Mouse (Mus musculus): ENCODE results near the gene B430306N03Rik. TPM values are rescaled to one million over a fixed set of nuclear protein-coding genes. Genes with fewer than 3 reads are reported as not detected.
"Not testable (repeated sequence)": the region's sequence is repeated elsewhere in the genome, so short reads cannot be mapped to it uniquely, and the experiment has no call there.

The B430306N03Rik gene
- polyA plus RNA-seq, 1 experiment from 2014 or later: 0.24 TPM

DNA sequence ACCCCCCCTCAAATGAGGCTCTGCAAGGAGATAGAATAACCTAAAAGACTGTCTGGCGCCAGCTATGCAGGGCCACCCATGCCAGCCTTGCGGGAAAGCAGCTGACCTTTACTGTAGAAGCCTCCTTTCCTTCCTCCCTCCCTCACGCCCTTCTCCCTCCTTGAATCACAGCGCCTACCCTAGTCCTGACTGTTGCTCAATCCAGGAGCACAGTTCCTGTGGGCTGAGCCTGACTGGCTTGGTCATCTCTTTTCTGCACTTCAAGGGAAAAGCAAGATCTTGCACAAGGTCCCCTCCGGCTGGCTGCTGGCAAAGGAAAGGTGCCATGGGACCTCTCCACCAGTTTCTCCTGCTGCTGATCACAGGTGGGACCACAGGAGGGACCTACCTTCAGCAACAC is 30.3 kb downstream of the B430306N03Rik start, which contains the start of gene Trem2:
TSS of gene Trem2 (plus strand) at position 171 of the 400 bp plus-strand sequence.
- no peak within 1 kb of the TSS for H3K4me3 ChIP-seq
- H3K27ac ChIP-seq (replicated peaks): no peak within 1 kb of the TSS
- no peaks in the 10 kb centered on the region for H3K4me1 ChIP-seq (replicated peaks)
- H3K9me3 ChIP-seq: no peaks in the 10 kb centered on the region
- H3K9ac ChIP-seq: no peak within 1 kb of the TSS
- no peak for ATAC-seq (ENCODE audit: low read depth)
- H3K4me2 ChIP-seq: no peak within 1 kb of the TSS
- H3K36me3 ChIP-seq: no peaks in the 10 kb centered on the region
- H3K27me3 ChIP-seq: no peaks in the 10 kb centered on the region
- WGBS: 85% methylated on average over 5 of the region's 5 CpGs

DNA sequence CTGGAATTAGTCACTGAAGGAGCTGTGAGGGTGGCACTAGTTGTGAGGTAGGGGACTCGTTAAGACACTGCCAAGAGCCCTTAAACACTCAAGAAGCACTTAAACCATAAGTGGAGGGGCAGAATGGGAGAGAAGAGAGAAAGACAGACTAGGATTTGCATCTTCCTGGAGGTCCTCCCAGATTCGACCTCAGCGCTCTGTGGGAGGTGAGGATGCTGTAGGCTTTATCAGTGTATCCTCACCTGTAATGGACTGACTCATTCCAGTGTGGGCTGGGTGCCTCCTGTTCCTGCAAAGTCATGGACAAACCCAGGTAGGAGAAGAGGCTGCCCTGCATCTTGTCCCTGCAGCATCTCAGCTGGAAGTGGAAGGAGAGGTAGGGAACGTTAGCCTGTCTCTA is 30.9 kb downstream of the B430306N03Rik start:
- no peak overlapping the region for H3K27ac ChIP-seq (replicated peaks)
- no peaks in the 10 kb centered on the region for H3K4me1 ChIP-seq (replicated peaks)
- WGBS: 75% methylated on average over 4 of the region's 4 CpGs
- no peaks in the 10 kb centered on the region for H3K27me3 ChIP-seq
- no peak for ATAC-seq (ENCODE audit: low read depth)
- H3K4me3 ChIP-seq: no peak overlapping the region
- H3K36me3 ChIP-seq: no peaks in the 10 kb centered on the region
- H3K4me2 ChIP-seq: no peak overlapping the region
- no peaks in the 10 kb centered on the region for H3K9me3 ChIP-seq
- no peak overlapping the region for H3K9ac ChIP-seq

DNA sequence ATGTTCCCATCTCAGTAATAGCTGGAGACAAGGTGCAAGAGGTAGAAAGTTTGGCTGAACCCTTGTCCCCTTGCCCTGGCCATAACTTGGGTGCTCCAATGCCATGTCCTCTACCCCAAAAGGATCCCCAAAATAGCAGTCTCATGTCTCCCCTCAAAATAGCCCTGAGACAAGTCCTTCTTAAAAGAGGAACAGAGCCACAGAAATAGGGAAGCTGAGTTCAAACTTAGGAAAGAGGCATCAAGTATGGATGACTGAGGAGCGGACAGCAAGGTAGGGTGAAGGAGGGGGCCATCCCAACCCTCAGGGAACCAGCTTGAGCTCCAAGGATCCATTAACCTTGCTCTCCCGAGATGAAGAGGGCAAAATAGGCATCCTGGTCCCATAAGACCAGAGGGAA is 31.3 kb downstream of the B430306N03Rik start:
- Histone ChIP-seq H3K9me3 (no peaks in the 10 kb centered on the region), H3K27ac (replicated peaks) (no peak overlapping the region), H3K4me3 (no peak overlapping the region), H3K4me2 (no peak overlapping the region), H3K9ac (no peak overlapping the region), H3K27me3 (no peaks in the 10 kb centered on the region), H3K36me3 (no peaks in the 10 kb centered on the region), H3K4me1 (replicated peaks) (no peaks in the 10 kb centered on the region)
- 72% methylated on average over 2 of the region's 2 CpGs for WGBS
- ATAC-seq (ENCODE audit: low read depth): no peak

DNA sequence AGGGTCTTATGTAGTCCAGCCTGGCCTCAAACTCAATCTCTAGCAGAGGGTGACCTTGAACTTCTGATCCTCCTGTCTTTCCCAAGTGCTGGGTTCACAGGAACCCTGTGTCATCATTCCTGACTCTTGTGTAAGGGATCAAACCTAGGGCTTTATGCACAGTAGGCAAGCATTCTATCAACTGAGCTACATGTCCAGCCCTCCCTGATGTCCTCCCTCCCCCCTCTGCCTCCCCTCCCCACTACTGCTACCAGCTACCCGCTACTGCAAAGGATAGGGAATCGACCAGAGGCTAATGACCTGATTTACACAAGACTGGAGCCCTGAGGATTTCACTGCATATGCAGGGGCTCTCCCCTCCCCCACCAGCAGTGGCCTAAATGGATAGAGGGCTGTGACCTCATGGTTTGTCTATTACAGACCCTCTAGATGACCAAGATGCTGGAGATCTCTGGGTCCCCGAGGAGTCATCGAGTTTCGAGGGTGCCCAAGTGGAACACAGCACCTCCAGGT is 34.8 kb downstream of the B430306N03Rik start:
- no peak for ATAC-seq (ENCODE audit: low read depth)
- Histone ChIP-seq H3K9ac (no peak overlapping the region), H3K4me3 (no peak overlapping the region), H3K27me3 (no peaks in the 10 kb centered on the region), H3K27ac (replicated peaks) (no peak overlapping the region), H3K36me3 (no peaks in the 10 kb centered on the region), H3K4me1 (replicated peaks) (no peaks in the 10 kb centered on the region), H3K4me2 (no peak overlapping the region), H3K9me3 (no peaks in the 10 kb centered on the region)
- 66% methylated on average over 5 of the region's 5 CpGs for WGBS

DNA sequence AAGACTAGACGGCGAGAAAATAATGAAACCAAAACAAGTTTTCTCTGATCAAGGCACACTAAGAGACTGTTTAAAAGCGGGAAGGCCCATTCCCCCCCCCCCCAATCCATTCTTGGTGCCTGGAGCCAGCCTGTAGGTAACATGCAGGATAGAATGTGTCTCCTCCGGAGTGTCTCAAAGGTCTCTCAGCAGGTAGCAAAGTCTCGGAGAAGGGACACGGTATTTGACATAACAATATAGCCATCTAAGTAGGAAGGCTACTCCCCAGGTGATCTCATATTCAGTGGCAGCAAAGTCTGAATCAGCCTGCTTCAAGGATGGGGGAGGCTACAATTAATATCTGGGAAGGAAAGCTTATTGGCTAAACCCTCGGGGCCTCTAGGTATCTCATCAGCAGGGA is 37.0 kb downstream of the B430306N03Rik start:
- not testable (repeated sequence) for H3K4me3 ChIP-seq; H3K9ac ChIP-seq; H3K36me3 ChIP-seq; H3K4me1 ChIP-seq (replicated peaks); H3K27me3 ChIP-seq; H3K4me2 ChIP-seq; H3K27ac ChIP-seq (replicated peaks); ATAC-seq (ENCODE audit: low read depth); H3K9me3 ChIP-seq
- WGBS: 68% methylated on average over 7 of the region's 7 CpGs

DNA sequence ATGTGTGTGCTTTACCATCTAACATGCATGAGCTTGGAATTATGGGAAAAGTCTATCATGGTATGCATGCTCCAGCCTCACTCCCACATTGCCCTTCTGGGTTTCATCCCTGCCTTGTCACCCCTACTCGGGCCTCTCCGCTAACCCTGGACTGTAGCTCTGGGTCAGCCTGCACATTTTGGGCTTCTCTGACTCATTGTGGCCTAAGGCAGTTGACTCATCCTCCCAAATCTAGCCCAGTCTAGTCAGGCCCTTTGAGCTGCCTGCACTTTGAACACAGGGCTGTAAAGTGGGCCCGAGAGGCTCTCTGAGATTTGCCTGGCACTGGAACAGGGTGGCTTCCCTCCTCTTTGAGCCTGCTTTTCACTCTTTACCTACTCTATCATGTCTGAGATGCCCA is 39.9 kb downstream of the B430306N03Rik start:
- H3K9ac ChIP-seq: no peak overlapping the region
- no peaks in the 10 kb centered on the region for H3K36me3 ChIP-seq
- H3K4me1 ChIP-seq (replicated peaks): no peaks in the 10 kb centered on the region
- ATAC-seq (ENCODE audit: low read depth): no peak
- H3K9me3 ChIP-seq: no peaks in the 10 kb centered on the region
- H3K27me3 ChIP-seq: no peaks in the 10 kb centered on the region
- H3K4me3 ChIP-seq: no peak overlapping the region
- WGBS: 87% methylated on average over 3 of the region's 3 CpGs
- H3K27ac ChIP-seq (replicated peaks): no peak overlapping the region
- no peak overlapping the region for H3K4me2 ChIP-seq

DNA sequence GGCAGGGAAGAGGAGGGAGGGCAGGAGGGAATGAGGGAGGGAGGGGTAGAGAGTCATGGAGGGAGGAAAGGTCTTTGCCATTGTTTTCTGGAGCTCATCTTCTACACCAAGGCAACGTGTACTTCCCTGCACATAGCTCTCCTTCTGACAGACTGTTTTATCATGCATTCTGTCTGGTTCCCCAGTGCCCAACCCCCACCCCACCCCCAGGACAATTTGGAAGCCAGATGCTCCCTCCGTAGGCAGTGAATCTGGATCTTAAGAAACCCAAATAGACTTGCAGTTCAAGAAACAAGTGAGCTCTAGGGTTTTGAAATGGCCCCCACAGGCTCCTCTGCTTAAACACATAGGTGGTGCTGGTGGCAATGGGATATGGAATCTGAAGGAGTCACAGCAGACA is 42.0 kb downstream of the B430306N03Rik start:
- Histone ChIP-seq H3K27me3 (no peaks in the 10 kb centered on the region), H3K4me3 (no peak overlapping the region), H3K4me2 (no peak overlapping the region), H3K9me3 (no peaks in the 10 kb centered on the region), H3K9ac (no peak overlapping the region), H3K36me3 (no peaks in the 10 kb centered on the region), H3K4me1 (replicated peaks) (no peaks in the 10 kb centered on the region), H3K27ac (replicated peaks) (no peak overlapping the region)
- 41% methylated on average over 2 of the region's 2 CpGs for WGBS
- ATAC-seq (ENCODE audit: low read depth): no peak

DNA sequence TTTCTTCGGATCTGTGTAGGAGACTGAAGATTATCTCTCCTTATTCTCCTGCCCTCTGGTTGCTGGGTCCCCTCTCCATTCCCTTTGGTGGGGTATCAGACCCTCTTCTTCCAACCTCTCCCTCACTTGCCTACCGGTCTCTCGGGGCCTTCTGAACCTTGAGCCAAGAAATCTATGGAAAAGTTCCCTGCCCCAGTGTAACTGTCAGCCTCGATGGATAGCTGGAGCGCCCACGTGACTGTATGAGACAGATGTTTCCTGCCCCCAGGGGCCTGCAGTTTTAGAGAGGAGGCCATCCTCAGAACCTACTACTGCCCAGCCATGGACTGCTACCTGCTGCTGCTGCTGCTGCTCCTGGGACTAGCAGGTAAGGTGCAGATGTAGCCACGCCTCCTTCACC is 43.7 kb downstream of the B430306N03Rik start, which contains the start of gene Treml1:
TSS of gene Treml1 (plus strand) at position 301 of the 400 bp plus-strand sequence.
- ATAC-seq (ENCODE audit: low read depth): no peak
- Histone ChIP-seq H3K4me2 (no peak within 1 kb of the TSS), H3K9me3 (no peaks in the 10 kb centered on the region), H3K27me3 (no peaks in the 10 kb centered on the region), H3K27ac (replicated peaks) (no peak within 1 kb of the TSS), H3K9ac (no peak within 1 kb of the TSS), H3K4me1 (replicated peaks) (no peaks in the 10 kb centered on the region), H3K4me3 (no peak within 1 kb of the TSS), H3K36me3 (no peaks in the 10 kb centered on the region)
- 87% methylated on average over 7 of the region's 7 CpGs for WGBS

DNA sequence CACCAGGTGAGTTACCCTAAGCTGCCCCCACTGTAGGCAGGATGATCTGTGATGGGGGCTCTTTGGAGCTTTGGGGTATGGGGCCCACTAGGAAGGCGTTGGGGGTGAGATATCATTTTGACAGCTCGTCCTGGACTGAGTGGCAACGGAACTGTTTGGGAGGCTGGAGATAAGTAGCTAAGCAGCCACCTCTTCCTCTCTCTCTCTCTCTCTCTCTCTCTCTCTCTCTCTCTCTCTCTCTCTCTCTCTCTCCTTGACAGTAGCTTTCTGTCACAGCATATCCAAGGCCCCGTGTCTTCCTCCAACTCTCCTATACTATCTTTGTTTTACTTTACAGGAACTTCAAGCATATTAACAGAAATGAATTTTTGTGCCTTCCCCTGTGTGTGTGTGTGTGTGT is 44.5 kb downstream of the B430306N03Rik start:
- ATAC-seq (ENCODE audit: low read depth): no peak
- H3K27ac ChIP-seq (replicated peaks): no peak overlapping the region

DNA sequence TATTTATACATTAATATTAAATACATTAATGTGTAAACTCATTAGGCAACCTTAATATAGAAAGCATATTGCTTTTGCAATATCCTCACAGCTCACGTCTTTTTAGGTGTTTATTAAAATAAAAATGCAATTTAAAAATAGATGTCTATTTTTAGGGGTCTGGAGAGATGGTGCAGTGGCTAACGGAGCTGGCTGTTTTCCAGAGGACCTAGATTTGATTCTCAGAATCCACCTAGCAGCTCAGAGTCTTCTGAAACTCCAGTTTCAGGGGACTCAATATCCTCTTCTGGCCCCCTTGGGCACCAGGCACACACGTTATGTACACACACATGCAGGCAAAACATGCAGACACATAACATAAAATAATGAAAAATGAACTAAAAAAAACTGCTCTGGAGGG is 46.4 kb downstream of the B430306N03Rik start:
- H3K9me3 ChIP-seq: no peaks in the 10 kb centered on the region
- no peak overlapping the region for H3K9ac ChIP-seq
- H3K27ac ChIP-seq (replicated peaks): no peak overlapping the region
- 79% methylated on average over 3 of the region's 3 CpGs for WGBS
- no peak overlapping the region for H3K4me3 ChIP-seq
- H3K4me2 ChIP-seq: no peak overlapping the region
- no peaks in the 10 kb centered on the region for H3K36me3 ChIP-seq
- no peaks in the 10 kb centered on the region for H3K27me3 ChIP-seq
- no peaks in the 10 kb centered on the region for H3K4me1 ChIP-seq (replicated peaks)
- no peak for ATAC-seq (ENCODE audit: low read depth)

More for the DNA sequence above, 44.5 kb downstream of the B430306N03Rik start:
- H3K4me2 ChIP-seq: no peak overlapping the region
- H3K4me3 ChIP-seq: no peak overlapping the region
- H3K36me3 ChIP-seq: no peaks in the 10 kb centered on the region
- H3K9ac ChIP-seq: no peak overlapping the region
- H3K27me3 ChIP-seq: no peaks in the 10 kb centered on the region
- 83% methylated on average over 4 of the region's 4 CpGs for WGBS
- H3K9me3 ChIP-seq: no peaks in the 10 kb centered on the region
- H3K4me1 ChIP-seq (replicated peaks): no peaks in the 10 kb centered on the region

DNA sequence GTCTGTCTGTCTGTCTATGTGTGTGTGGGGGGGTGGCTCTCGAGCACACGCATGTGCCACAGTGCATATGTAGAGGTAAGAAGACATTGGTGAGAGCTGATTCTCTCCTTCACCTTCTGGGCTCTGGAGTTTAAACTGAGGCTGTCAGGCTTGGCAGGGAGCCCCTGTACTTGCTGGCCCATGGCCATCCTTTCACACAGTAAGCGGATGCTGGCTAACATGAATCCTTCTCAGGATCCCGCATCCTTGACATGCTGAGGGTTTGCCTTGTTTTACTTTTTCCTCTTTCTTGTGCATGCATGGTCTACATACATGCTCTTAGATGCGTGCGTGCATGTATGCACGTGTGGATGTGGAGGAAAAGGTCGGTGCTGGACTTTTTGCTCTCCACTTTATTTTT is 47.0 kb downstream of the B430306N03Rik start:
- H3K27me3 ChIP-seq: no peaks in the 10 kb centered on the region
- no peaks in the 10 kb centered on the region for H3K9me3 ChIP-seq
- H3K27ac ChIP-seq (replicated peaks): no peak overlapping the region
- no peaks in the 10 kb centered on the region for H3K36me3 ChIP-seq
- H3K4me3 ChIP-seq: no peak overlapping the region
- H3K4me2 ChIP-seq: no peak overlapping the region
- ATAC-seq (ENCODE audit: low read depth): no peak
- 87% methylated on average over 8 of the region's 8 CpGs for WGBS
- H3K4me1 ChIP-seq (replicated peaks): no peaks in the 10 kb centered on the region
- H3K9ac ChIP-seq: no peak overlapping the region

DNA sequence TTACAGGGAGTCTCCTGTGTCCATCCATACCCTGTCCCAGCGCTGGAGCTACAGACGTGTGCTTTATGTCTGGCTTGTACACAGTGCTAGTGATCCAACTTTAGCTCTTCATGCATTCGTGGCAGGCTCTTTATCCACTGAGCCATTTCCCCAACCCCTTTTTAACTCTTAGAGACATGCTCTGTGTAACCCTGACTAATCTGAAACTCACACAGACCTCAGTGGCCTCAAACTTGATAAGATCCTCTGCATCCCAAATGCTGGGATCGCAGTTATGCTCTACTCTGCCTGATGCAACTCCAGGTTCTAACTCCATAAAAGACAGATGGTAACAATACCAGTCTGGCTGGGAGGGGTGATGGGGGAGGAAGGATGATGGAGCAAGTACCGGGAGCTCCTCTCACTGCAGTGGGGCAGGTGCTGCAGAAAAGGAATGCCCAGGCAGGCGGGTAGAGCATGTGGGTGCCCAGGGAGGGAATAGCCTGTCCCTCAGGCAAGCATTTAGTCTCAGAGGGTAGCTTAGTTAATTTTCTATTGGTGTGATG is 47.6 kb downstream of the B430306N03Rik start:
- no peak overlapping the region for H3K27ac ChIP-seq (replicated peaks)
- H3K9me3 ChIP-seq: no peaks in the 10 kb centered on the region
- H3K4me2 ChIP-seq: no peak overlapping the region
- no peaks in the 10 kb centered on the region for H3K36me3 ChIP-seq
- H3K4me1 ChIP-seq (replicated peaks): no peaks in the 10 kb centered on the region
- H3K9ac ChIP-seq: no peak overlapping the region
- WGBS: 79% methylated on average over 6 of the region's 6 CpGs
- no peak overlapping the region for H3K4me3 ChIP-seq
- H3K27me3 ChIP-seq: no peaks in the 10 kb centered on the region
- no peak for ATAC-seq (ENCODE audit: low read depth)

DNA sequence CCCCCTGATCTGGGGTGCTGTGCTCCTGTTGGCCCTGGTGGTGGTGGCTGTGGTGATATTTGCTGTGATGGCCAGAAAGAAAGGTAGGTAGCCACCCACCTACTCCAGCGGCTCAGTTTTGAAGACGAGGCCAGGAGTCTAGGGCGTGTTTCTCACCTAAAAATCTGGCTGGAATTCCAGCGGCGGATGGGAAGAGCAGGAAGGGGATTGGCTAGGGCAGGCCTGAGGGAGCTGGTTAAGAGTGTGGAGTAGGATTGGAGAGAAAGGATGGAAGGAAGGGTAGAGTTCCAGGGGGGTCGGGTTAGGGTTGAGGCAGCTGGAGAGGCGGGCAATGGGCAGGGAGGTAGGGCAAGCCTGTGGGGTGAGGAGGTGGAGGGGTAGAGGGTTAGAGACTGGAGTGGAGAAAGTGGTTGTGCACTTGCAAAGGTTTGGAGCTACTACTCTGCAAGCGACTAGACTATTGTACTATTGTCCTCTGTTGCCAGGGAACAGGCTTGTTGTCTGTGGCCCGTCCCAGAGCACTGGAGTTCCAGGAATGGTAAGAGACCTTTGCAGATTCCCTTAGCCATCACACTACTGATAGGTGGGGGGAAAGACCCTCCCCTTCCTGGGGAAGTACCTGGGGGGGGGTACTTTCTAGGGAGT is 49.7 kb downstream of the B430306N03Rik start:
- WGBS: 74% methylated on average over 9 of the region's 9 CpGs
- Histone ChIP-seq H3K9ac (no peak overlapping the region), H3K4me1 (replicated peaks) (no peaks in the 10 kb centered on the region), H3K36me3 (no peaks in the 10 kb centered on the region), H3K4me2 (no peak overlapping the region), H3K9me3 (no peaks in the 10 kb centered on the region), H3K27ac (replicated peaks) (no peak overlapping the region), H3K27me3 (no peaks in the 10 kb centered on the region), H3K4me3 (no peak overlapping the region)
- ATAC-seq (ENCODE audit: low read depth): no peak
